Mouse (Mus musculus): ENCODE results near the gene Srrm1. TPM values are rescaled to one million over a fixed set of nuclear protein-coding genes. Genes with fewer than 3 reads are reported as not detected.
A peak's percentile ranks its signal among the peaks of the same experiment; 100 is the strongest.

Gene Srrm1
- polyA plus RNA-seq, 1 experiment from 2014 or later: 173 TPM

DNA sequence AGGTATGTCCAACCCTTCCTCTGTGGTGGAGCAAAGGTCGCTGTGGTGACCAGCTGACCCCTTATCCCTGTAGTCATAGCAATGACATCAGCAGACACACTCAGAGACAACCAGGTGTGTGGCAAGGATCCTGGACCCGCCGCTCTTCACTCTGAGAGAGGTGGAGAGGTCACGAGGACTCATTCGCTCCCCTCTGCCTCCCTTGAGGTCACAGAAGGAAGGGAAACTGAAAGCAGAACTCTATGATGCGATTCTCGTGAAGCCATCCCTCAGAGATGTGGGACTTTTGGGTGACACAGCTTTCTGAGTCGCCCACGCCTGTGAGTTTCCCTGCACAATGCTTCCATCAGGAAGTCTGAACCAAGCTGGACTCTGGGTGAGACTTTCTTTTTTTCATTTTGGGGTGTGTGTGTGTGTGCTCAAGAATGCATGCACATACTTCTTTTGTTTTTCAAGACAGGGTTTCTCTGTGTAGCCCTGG is 39.3 kb downstream of the Srrm1 start:
- WGBS (ENCODE audit: insufficient replicate concordance): 15% methylated on average over 9 of the region's 9 CpGs
- 0 out of 2 replicates have a peak, but pooled peaks cover 2% of the 10 kb centered on the region for H3K27me3 ChIP-seq (replicated peaks)
- peaks cover 7% of the 10 kb centered on the region for H3K9me3 ChIP-seq (replicated peaks)
- H3K4me1 ChIP-seq: peaks cover 63% of the 10 kb centered on the region
- H3K36me3 ChIP-seq: peaks cover 43% of the 10 kb centered on the region
- H3K27ac ChIP-seq: peak overlapping the region; percentile 95
- peak; percentile 11; the same call in 1 of the 2 replicates for ATAC-seq
- peak overlapping the region; percentile 73 for H3K4me2 ChIP-seq
- H3K4me3 ChIP-seq: peak overlapping the region; percentile 41
- H3K9ac ChIP-seq: peak overlapping the region; percentile 68

DNA sequence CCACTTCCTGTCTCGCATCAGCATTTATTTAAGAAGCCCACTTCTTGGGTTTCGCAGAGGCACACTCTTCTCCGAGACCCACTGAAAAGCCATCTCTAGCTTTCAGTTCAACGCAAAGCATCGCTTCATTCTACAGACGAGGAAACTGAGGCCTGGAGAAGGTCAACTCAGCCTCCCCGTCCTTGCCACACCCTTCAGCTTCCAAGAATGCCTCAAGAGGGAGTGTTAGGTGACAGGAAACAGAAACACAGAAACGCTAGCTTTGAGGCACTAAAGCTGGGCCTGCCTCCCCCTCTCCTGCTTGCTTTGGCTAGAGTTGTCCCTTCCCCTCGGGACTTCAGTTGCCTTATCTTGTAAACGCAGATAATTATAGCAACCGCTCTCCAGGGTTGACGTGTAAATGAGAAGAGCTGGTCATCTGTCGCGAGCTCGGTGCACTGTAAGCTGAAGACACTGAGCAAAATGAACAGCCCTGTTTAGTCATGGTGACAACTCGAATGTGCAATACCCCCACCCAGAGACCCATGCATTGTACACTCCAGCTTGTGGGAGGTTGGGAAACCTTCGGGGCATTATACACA is 39.9 kb downstream of the Srrm1 start:
- H3K9me3 ChIP-seq (replicated peaks): peaks cover 7% of the 10 kb centered on the region
- H3K4me3 ChIP-seq: peak overlapping the region; percentile 41
- 0 out of 2 replicates have a peak, but pooled peaks cover 2% of the 10 kb centered on the region for H3K27me3 ChIP-seq (replicated peaks)
- WGBS (ENCODE audit: insufficient replicate concordance): 13% methylated on average over 17 of the region's 17 CpGs
- peaks cover 37% of the 10 kb centered on the region for H3K36me3 ChIP-seq
- H3K4me2 ChIP-seq: peak overlapping the region; percentile 73
- H3K9ac ChIP-seq: peak overlapping the region; percentile 68
- peak; percentile 68 for ATAC-seq
- peaks cover 63% of the 10 kb centered on the region for H3K4me1 ChIP-seq
- peak overlapping the region; percentile 95 for H3K27ac ChIP-seq

DNA sequence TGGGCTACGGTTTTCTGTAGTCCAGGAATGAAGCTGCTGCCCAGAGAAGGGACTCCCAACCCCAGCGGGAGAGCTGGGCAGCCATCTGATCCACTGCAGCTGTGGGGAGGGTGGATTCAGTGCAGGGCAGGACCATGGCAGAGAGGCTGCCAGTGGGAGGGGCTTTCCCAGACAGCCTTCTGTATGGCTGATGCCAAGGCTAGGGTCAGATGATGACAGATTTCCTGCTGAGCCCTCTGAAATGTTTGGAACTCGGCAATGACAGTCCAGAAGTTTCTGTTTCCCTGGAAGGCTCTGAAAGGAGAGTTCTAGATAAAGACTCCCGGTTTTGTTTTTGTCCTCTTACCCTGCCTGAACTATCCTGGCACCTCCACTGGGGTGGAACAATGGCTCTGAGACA is 40.4 kb downstream of the Srrm1 start:
- peak; percentile 58 for ATAC-seq
- peak overlapping the region; percentile 95 for H3K27ac ChIP-seq
- 28% methylated on average over 4 of the region's 4 CpGs for WGBS (ENCODE audit: insufficient replicate concordance)
- peak overlapping the region; percentile 68 for H3K9ac ChIP-seq
- H3K4me3 ChIP-seq: peak overlapping the region; percentile 41
- H3K36me3 ChIP-seq: peaks cover 32% of the 10 kb centered on the region
- peaks cover 63% of the 10 kb centered on the region for H3K4me1 ChIP-seq
- H3K27me3 ChIP-seq (replicated peaks): 0 out of 2 replicates have a peak, but pooled peaks cover 2% of the 10 kb centered on the region
- H3K4me2 ChIP-seq: peak overlapping the region; percentile 73
- H3K9me3 ChIP-seq (replicated peaks): peaks cover 7% of the 10 kb centered on the region

DNA sequence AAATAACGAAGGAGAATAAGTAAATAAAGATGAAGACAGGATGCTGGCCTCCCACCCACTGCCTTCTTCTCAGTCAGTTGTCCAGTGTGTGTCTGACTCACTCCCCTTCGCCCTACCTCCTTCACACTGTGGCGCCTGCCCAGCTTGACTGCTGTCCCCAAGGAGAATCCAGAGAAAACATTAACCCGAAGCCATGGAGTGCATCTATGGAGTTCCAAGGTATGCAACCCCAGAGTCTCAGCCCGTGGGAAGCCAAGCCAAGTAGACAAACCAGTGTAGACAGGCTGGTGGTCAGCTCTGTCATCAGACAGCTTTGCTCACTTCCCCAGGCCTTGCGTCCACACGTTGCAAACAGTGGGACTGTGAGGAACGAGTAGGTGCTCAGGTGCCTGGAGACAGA is 42.8 kb downstream of the Srrm1 start:
- Histone ChIP-seq H3K4me1 (peaks cover 80% of the 10 kb centered on the region), H3K27me3 (replicated peaks) (0 out of 2 replicates have a peak, but pooled peaks cover 2% of the 10 kb centered on the region), H3K9ac (no peak overlapping the region), H3K4me2 (no peak overlapping the region), H3K36me3 (peaks cover 8% of the 10 kb centered on the region), H3K27ac (no peak overlapping the region), H3K4me3 (no peak overlapping the region), H3K9me3 (replicated peaks) (peaks cover 5% of the 10 kb centered on the region)
- ATAC-seq: no peak
- WGBS (ENCODE audit: insufficient replicate concordance): 72% methylated on average over 8 of the region's 8 CpGs

DNA sequence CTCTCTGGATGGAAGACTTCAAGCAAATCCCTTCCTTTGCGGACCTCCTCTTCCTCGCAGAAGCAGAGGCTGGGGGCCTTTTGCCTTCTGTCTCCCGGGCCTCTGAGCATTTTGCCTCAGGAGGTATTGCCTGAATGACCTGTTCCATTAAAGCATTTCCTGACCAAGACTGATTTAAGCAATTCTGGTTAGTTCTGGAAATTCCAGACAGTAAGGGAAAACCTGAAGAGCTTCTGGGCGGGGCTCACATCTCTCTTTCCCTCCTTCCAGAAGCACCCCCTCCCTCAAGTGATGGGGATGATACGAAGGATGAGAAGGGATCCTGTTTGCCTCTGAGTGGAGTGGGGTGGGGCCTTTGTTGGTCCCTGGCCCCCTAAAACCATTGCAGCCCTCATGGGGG is 43.4 kb downstream of the Srrm1 start:
- Histone ChIP-seq H3K9me3 (replicated peaks) (no peaks in the 10 kb centered on the region), H3K4me3 (no peak overlapping the region), H3K4me2 (no peak overlapping the region), H3K27me3 (replicated peaks) (0 out of 2 replicates have a peak, but pooled peaks cover 2% of the 10 kb centered on the region), H3K4me1 (peaks cover 74% of the 10 kb centered on the region), H3K9ac (no peak overlapping the region), H3K27ac (no peak overlapping the region), H3K36me3 (peaks cover 2% of the 10 kb centered on the region)
- 69% methylated on average over 5 of the region's 5 CpGs for WGBS (ENCODE audit: insufficient replicate concordance)
- no peak for ATAC-seq

DNA sequence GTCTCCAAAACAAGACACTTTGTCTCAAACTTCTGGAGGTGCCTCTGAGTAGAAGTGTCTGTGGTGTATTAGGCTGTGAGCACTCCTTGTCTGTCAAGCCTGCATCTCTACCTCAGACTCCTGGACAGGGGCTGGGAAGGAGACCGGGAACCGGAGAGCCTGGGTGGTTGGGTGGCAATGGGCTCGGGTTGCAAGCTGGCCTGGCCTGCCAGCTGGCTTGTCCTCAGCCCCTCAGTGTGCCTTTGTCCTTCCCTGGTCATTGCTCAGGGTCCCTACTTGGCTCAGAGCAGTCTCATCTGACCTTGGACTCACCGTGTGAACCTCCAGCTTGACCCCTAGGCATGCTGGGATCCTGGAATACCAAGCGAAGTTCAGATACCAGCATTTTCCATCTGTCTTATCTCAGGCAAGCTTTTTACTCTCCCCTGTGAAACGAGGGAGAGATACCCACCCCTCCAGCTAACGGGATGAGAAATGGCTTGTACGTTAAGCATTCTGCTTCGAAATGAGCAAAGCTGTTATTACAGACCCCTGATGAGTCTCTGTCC is 43.9 kb downstream of the Srrm1 start:
- no peak for ATAC-seq
- no peak overlapping the region for H3K27ac ChIP-seq
- H3K27me3 ChIP-seq (replicated peaks): 0 out of 2 replicates have a peak, but pooled peaks cover 2% of the 10 kb centered on the region
- 60% methylated on average over 9 of the region's 9 CpGs for WGBS (ENCODE audit: insufficient replicate concordance)
- H3K4me2 ChIP-seq: no peak overlapping the region
- H3K9ac ChIP-seq: no peak overlapping the region
- H3K4me3 ChIP-seq: no peak overlapping the region
- H3K4me1 ChIP-seq: peaks cover 69% of the 10 kb centered on the region
- H3K36me3 ChIP-seq: no peaks in the 10 kb centered on the region
- no peaks in the 10 kb centered on the region for H3K9me3 ChIP-seq (replicated peaks)

DNA sequence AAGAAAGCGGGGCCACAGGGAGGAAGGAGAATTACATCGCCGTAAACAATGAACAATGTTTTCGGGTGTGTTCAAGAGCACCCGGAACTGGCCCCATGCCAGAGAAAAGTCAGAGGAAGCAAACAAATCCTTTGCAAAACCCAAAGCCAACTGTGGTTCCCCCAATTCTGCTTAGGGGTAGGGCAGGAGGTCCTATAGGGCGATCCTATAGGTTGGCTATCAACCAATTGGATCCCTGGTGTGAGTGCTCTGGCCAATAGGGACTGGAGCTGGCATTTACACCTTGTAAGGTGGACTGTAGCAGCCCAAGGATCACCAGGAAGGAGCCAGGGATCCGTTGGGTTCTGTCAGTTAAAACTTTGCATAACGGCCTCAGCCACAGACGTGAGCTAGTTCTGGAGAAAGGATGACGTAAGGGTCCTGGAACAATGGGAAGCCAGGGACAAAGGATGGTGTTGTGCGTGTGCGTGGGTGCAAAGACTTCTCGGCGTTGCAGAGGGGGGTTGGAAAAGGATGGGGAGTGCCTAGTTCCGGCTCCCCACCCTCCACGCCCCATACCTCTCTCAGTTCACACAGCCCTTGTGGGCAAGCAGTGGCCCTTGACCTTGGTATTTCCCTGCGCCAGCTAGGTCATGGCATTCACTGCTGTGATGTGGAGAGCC is 46.0 kb downstream of the Srrm1 start:
- no peaks in the 10 kb centered on the region for H3K9me3 ChIP-seq (replicated peaks)
- peaks cover 53% of the 10 kb centered on the region for H3K4me1 ChIP-seq
- peak overlapping the region; percentile 3; the same call in 1 of the 2 replicates for H3K4me3 ChIP-seq
- peak; percentile 84 for ATAC-seq
- peak overlapping the region; percentile 32 for H3K4me2 ChIP-seq
- WGBS (ENCODE audit: insufficient replicate concordance): 56% methylated on average over 17 of the region's 17 CpGs
- H3K9ac ChIP-seq: no peak overlapping the region
- peak overlapping the region; percentile 48; the same call in 1 of the 2 replicates for H3K27ac ChIP-seq
- no peaks in the 10 kb centered on the region for H3K36me3 ChIP-seq
- 0 out of 2 replicates have a peak, but pooled peaks cover 2% of the 10 kb centered on the region for H3K27me3 ChIP-seq (replicated peaks)

DNA sequence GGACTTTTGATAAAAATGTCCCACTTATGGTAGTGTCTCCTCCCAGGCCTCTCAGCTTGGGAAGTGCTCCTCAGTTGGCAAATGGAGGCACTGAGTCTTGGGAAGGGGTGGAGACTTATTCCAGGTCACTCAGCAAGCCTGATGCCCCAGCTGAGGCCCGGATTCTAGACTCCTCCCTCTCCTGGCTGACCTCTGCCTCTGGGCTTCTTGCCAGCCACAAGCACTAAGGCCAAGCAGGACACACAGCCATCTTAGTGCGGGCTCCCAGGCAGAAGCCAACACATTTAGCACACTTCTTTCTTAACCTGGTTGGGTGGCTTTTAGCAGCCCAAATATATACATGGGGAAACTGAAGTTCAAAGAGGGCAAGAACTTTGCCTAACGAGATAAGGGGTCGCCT is 46.6 kb downstream of the Srrm1 start:
- no peaks in the 10 kb centered on the region for H3K9me3 ChIP-seq (replicated peaks)
- no peak overlapping the region for H3K27ac ChIP-seq
- H3K36me3 ChIP-seq: no peaks in the 10 kb centered on the region
- peak overlapping the region; percentile 32; the same call in 1 of the 2 replicates for H3K4me2 ChIP-seq
- no peak for ATAC-seq
- H3K27me3 ChIP-seq (replicated peaks): 0 out of 2 replicates have a peak, but pooled peaks cover 2% of the 10 kb centered on the region
- H3K4me1 ChIP-seq: peaks cover 49% of the 10 kb centered on the region
- H3K4me3 ChIP-seq: no peak overlapping the region
- WGBS (ENCODE audit: insufficient replicate concordance): 42% methylated on average over 4 of the region's 4 CpGs
- H3K9ac ChIP-seq: no peak overlapping the region

DNA sequence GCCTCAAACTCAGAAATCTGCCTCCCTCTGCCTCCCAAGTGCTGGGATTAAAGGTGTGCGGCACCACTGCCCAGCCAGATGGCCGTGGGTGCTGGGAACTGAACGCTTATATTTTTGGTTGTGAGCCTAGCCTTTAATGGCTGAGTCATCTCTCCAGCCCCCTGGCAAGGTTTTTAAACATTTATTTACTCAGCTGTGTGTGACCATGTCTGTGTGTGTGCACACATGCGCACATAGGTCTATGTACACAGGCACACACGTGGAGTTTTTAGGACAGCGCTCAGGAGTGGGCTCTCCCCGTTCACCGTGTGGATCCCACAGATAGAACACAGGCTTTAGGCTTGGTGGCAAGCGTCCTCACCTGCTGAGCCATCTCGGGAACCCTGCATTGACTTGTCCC is 50.9 kb downstream of the Srrm1 start:
- Histone ChIP-seq H3K9ac (no peak overlapping the region), H3K4me1 (peaks cover 58% of the 10 kb centered on the region)

DNA sequence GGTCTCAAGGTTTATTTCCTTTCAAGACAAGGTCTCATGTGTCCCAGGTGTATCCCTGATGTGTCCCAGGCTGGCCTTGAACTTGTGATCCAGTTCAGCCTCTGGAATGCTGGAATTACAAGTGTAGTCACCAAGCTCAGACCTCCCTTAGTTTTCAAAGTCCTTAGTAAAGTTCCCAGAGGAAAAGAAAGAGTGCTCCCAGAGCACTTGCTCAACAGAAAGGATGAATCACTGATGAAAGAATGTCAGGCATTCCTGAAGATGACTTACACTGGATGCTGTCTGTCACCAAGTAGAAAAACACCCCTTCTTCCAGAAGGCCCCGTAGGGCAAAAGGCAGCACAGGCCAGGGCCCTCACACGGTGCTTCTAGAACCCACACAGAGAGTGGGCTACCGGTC is 52.0 kb downstream of the Srrm1 start:
- Histone ChIP-seq H3K27ac (peak overlapping the region; percentile 42; the same call in 1 of the 2 replicates), H3K27me3 (replicated peaks) (no peaks in the 10 kb centered on the region), H3K4me2 (no peak overlapping the region), H3K4me3 (no peak overlapping the region), H3K4me1 (peaks cover 56% of the 10 kb centered on the region), H3K9me3 (replicated peaks) (no peaks in the 10 kb centered on the region), H3K9ac (no peak overlapping the region), H3K36me3 (no peaks in the 10 kb centered on the region)
- WGBS (ENCODE audit: insufficient replicate concordance): 70% methylated on average over 3 of the region's 3 CpGs
- ATAC-seq: no peak

More for the DNA sequence above, 50.9 kb downstream of the Srrm1 start:
- Histone ChIP-seq H3K27ac (no peak overlapping the region), H3K27me3 (replicated peaks) (no peaks in the 10 kb centered on the region), H3K36me3 (no peaks in the 10 kb centered on the region), H3K9me3 (replicated peaks) (no peaks in the 10 kb centered on the region), H3K4me2 (no peak overlapping the region), H3K4me3 (no peak overlapping the region)
- WGBS (ENCODE audit: insufficient replicate concordance): 76% methylated on average over 10 of the region's 10 CpGs
- no peak for ATAC-seq

DNA sequence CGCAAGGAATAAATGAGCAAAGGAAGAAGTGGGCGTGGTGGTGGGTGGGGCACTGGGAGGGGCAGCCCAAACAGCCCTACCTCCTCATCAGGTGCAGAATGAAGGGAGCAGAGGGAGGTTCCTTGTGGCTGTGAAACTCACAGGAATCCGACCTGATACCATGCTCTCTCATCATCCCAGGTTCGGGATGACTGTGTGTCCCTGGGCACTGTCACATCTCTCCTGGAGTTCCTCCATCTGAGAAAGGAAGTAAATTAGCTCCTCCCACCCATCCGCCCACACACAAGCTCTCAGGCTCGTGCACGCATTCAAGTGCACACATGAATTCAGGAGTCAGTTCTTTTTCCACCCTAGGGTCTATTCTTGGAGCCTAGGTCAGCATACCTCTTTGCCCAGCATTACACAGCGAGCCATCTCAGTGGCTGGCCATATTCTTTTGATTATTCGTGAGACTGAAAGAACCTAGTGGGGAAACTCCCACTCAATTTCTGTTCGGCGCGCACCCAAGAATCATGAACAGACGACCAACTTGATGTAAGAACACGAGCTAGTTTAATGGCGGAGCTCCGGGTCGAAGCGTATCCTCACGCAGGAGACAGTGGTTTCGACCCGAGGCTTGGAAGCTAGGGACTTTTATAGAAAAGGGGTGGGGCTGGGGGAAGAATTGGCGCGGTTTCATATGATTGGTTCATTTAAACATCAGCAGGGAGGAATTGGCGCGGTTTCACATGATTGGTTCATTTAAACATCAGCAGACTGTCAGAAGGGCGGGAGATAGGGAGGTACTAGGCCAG is 52.7 kb downstream of the Srrm1 start:
- H3K9ac ChIP-seq: no peak overlapping the region
- H3K4me3 ChIP-seq: no peak overlapping the region
- no peaks in the 10 kb centered on the region for H3K36me3 ChIP-seq
- H3K27ac ChIP-seq: no peak overlapping the region
- peaks cover 49% of the 10 kb centered on the region for H3K4me1 ChIP-seq
- WGBS (ENCODE audit: insufficient replicate concordance): 81% methylated on average over 26 of the region's 26 CpGs
- no peaks in the 10 kb centered on the region for H3K9me3 ChIP-seq (replicated peaks)
- H3K4me2 ChIP-seq: no peak overlapping the region
- no peak for ATAC-seq
- H3K27me3 ChIP-seq (replicated peaks): no peaks in the 10 kb centered on the region
